Mouse (Mus musculus) CH12.LX (cell line): Measurements from ENCODE around the gene Slu7. TPM values are rescaled to one million over a fixed set of nuclear protein-coding genes. Genes with fewer than 3 reads are reported as not detected.
A peak's percentile ranks its signal among the peaks of the same experiment; 100 is the strongest.

Source experiments
- DNase-seq: peaks from one replicate; pipeline ENCODE4 v3.0.0-alpha.2; 2013; ENCODE audit errors: extremely low read depth
- H3K27ac ChIP-seq: 2 replicates; pipeline ENCODE4 v1.5.1; 2012; ENCODE audit warnings: low read depth, mild to moderate bottlenecking, control low read depth, moderate library complexity; ENCODE audit not compliant: insufficient read depth
- H3K27me3 ChIP-seq: replicated peaks from 2 replicates; pipeline ENCODE3; 2012; ENCODE audit warnings: inconsistent platforms
- H3K36me3 ChIP-seq, 2 experiments: replicated peaks in 1 of 2; 2 replicates each; pipeline versions ENCODE3 to v1.6.1; 2012; ENCODE audit warnings: inconsistent platforms in 1 of 2, low read length in 1 of 2, mild to moderate bottlenecking in 1 of 2, mixed read lengths in 1 of 2, moderate library complexity in 1 of 2; ENCODE audit not compliant: control insufficient read depth in 1 of 2, insufficient read depth in 1 of 2
- H3K4me1 ChIP-seq, 2 experiments: 2 replicates each; pipeline ENCODE4 v1.6.1; 2012; ENCODE audit warnings: inconsistent platforms in 1 of 2, moderate library complexity in 1 of 2; ENCODE audit not compliant: insufficient read depth in 2 of 2, control insufficient read depth in 1 of 2
- H3K4me2 ChIP-seq: 2 replicates; pipeline ENCODE4 v1.6.1; 2012; ENCODE audit warnings: low read depth, mild to moderate bottlenecking, control low read depth; ENCODE audit not compliant: poor library complexity, insufficient read depth, severe bottlenecking
- H3K4me3 ChIP-seq, 3 experiments: fragments of 150-350 bp in 1 of 3; sonication (generic) in 1 of 3; replicated peaks in 1 of 3; 2 replicates each; pipeline versions ENCODE3 to v1.5.1; 2011 to 2012; ENCODE audit warnings: low read depth in 2 of 3, low read length in 2 of 3, mild to moderate bottlenecking in 2 of 3, moderate library complexity in 2 of 3, control low read depth in 1 of 3, improper control_type of control experiment in 1 of 3, inconsistent platforms in 1 of 3, mixed read lengths in 1 of 3; ENCODE audit not compliant: poor library complexity in 1 of 3
- H3K79me2 ChIP-seq: replicated peaks from 2 replicates; pipeline ENCODE4 v1.6.1; 2012; ENCODE audit warnings: mild to moderate bottlenecking, moderate library complexity; ENCODE audit not compliant: control insufficient read depth, poor library complexity, insufficient read depth, severe bottlenecking; ENCODE audit errors: extremely low read depth
- H3K9ac ChIP-seq: 2 replicates; pipeline ENCODE4 v1.6.1; 2012; ENCODE audit warnings: low read depth, mild to moderate bottlenecking, control low read depth, moderate library complexity; ENCODE audit not compliant: insufficient read depth
- H3K9me3 ChIP-seq: replicated peaks from 2 replicates; pipeline ENCODE3; 2012; ENCODE audit warnings: low read length, inconsistent platforms, mixed read lengths
- BHLHE40 ChIP-seq: IDR thresholded peaks from 2 replicates; pipeline ENCODE4 v1.6.1; 2011; ENCODE audit warnings: mild to moderate bottlenecking, low read depth, low read length, improper control_type of control experiment
- CHD1 ChIP-seq: IDR thresholded peaks from 2 replicates; pipeline ENCODE4 v1.6.1; 2012; ENCODE audit warnings: low read depth, low read length, improper control_type of control experiment, inconsistent platforms
- CHD2 ChIP-seq: IDR thresholded peaks from 2 replicates; pipeline ENCODE4 v1.6.1; 2011; ENCODE audit warnings: low read length, improper control_type of control experiment
- CTCF ChIP-seq, 2 experiments: IDR thresholded peaks in 1 of 2; conservative IDR thresholded peaks in 1 of 2; 2 replicates each; pipeline ENCODE4 v1.5.1; 2011 to 2012; ENCODE audit warnings: low read depth in 2 of 2, low read length in 2 of 2, improper control_type of control experiment in 1 of 2, inconsistent platforms in 1 of 2, mild to moderate bottlenecking in 1 of 2, moderate library complexity in 1 of 2
- E2F4 ChIP-seq: IDR thresholded peaks from 2 replicates; pipeline ENCODE4 v1.6.1; 2011; ENCODE audit warnings: low read depth, low read length, improper control_type of control experiment; ENCODE audit not compliant: insufficient replicate concordance
- ELF1 ChIP-seq: IDR thresholded peaks from 2 replicates; pipeline ENCODE4 v1.6.1; 2014; ENCODE audit warnings: low read depth, mild to moderate bottlenecking, inconsistent platforms, low read length, improper control_type of control experiment
- EP300 ChIP-seq: IDR thresholded peaks from 2 replicates; pipeline ENCODE4 v1.6.1; 2011; ENCODE audit warnings: low read length, improper control_type of control experiment
- ETS1 ChIP-seq: conservative IDR thresholded peaks from 2 replicates; pipeline ENCODE4 v1.6.1; 2012; ENCODE audit warnings: low read depth, mild to moderate bottlenecking, inconsistent platforms, low read length, improper control_type of control experiment, moderate library complexity
- GABPA ChIP-seq: IDR thresholded peaks from 2 replicates; pipeline ENCODE4 v1.6.1; 2012; ENCODE audit warnings: low read depth, low read length, improper control_type of control experiment, inconsistent platforms; ENCODE audit not compliant: insufficient replicate concordance
- HCFC1 ChIP-seq: IDR thresholded peaks from 2 replicates; pipeline ENCODE4 v1.6.1; 2012; ENCODE audit warnings: low read depth, mild to moderate bottlenecking, inconsistent platforms, low read length, improper control_type of control experiment
- IRF4 ChIP-seq: IDR thresholded peaks from 2 replicates; pipeline ENCODE4 v1.6.1; 2014; ENCODE audit warnings: low read depth, mild to moderate bottlenecking, inconsistent platforms, low read length, improper control_type of control experiment
- JUN ChIP-seq: IDR thresholded peaks from 2 replicates; pipeline ENCODE4 v1.6.1; 2011; ENCODE audit warnings: low read depth, mild to moderate bottlenecking, low read length, improper control_type of control experiment, moderate library complexity; ENCODE audit not compliant: insufficient read depth
- JUND ChIP-seq: conservative IDR thresholded peaks from 2 replicates; pipeline ENCODE4 v1.6.1; 2011; ENCODE audit warnings: low read depth, low read length, improper control_type of control experiment
- KAT2A ChIP-seq: IDR thresholded peaks from 2 replicates; pipeline ENCODE4 v1.6.1; 2012; ENCODE audit warnings: low read length, improper control_type of control experiment, inconsistent platforms; ENCODE audit not compliant: insufficient replicate concordance
- MAFK ChIP-seq: IDR thresholded peaks from 2 replicates; pipeline ENCODE4 v1.6.1; 2011; ENCODE audit warnings: low read length, improper control_type of control experiment; ENCODE audit not compliant: insufficient replicate concordance
- MAX ChIP-seq: IDR thresholded peaks from 2 replicates; pipeline ENCODE4 v1.6.1; 2011; ENCODE audit warnings: low read length, improper control_type of control experiment
- MAZ ChIP-seq: IDR thresholded peaks from 2 replicates; pipeline ENCODE4 v1.6.1; 2012; ENCODE audit warnings: low read depth, mild to moderate bottlenecking, inconsistent platforms, low read length, improper control_type of control experiment, moderate library complexity
- MEF2A ChIP-seq: IDR thresholded peaks from 2 replicates; pipeline ENCODE4 v1.6.1; 2014; ENCODE audit warnings: low read depth, mild to moderate bottlenecking, inconsistent platforms, low read length, improper control_type of control experiment, borderline replicate concordance
- MXI1 ChIP-seq: IDR thresholded peaks from 2 replicates; pipeline ENCODE4 v1.6.1; 2011; ENCODE audit warnings: mild to moderate bottlenecking, low read depth, low read length, improper control_type of control experiment
- MYC ChIP-seq: IDR thresholded peaks from 2 replicates; pipeline ENCODE4 v1.6.1; 2011; ENCODE audit warnings: low read depth, mild to moderate bottlenecking, improper control_type of control experiment, low read length
- NELFE ChIP-seq: IDR thresholded peaks from 2 replicates; pipeline ENCODE4 v1.6.1; 2011; ENCODE audit warnings: low read depth, low read length, improper control_type of control experiment
- NRF1 ChIP-seq: IDR thresholded peaks from 2 replicates; pipeline ENCODE4 v1.6.1; 2014; ENCODE audit warnings: low read depth, mild to moderate bottlenecking, inconsistent platforms, low read length, improper control_type of control experiment, moderate library complexity
- PAX5 ChIP-seq: IDR thresholded peaks from 2 replicates; pipeline ENCODE4 v1.6.1; 2012; ENCODE audit warnings: low read length, inconsistent platforms, mixed read lengths
- POLR2A ChIP-seq: IDR thresholded peaks from 2 replicates; pipeline ENCODE4 v1.6.1; 2011; ENCODE audit warnings: low read depth, mild to moderate bottlenecking, improper control_type of control experiment, low read length
- POLR2AphosphoS2 ChIP-seq: IDR thresholded peaks from 2 replicates; pipeline ENCODE4 v1.6.1; 2011; ENCODE audit warnings: low read depth, low read length, improper control_type of control experiment
- RAD21 ChIP-seq: IDR thresholded peaks from 2 replicates; pipeline ENCODE4 v1.6.1; 2011; ENCODE audit warnings: low read depth, mild to moderate bottlenecking, low read length, improper control_type of control experiment, moderate library complexity
- RCOR1 ChIP-seq: conservative IDR thresholded peaks from 2 replicates; pipeline ENCODE4 v1.6.1; 2012; ENCODE audit warnings: low read depth, mild to moderate bottlenecking, inconsistent platforms, low read length, improper control_type of control experiment
- SIN3A ChIP-seq: IDR thresholded peaks from 2 replicates; pipeline ENCODE4 v1.6.1; 2012; ENCODE audit warnings: low read length, improper control_type of control experiment, inconsistent platforms
- SMC3 ChIP-seq: IDR thresholded peaks from 2 replicates; pipeline ENCODE4 v1.6.1; 2011; ENCODE audit warnings: low read depth, low read length, improper control_type of control experiment
- TBP ChIP-seq: conservative IDR thresholded peaks from 2 replicates; pipeline ENCODE4 v1.6.1; 2011; ENCODE audit warnings: low read depth, low read length, improper control_type of control experiment
- TCF12 ChIP-seq: IDR thresholded peaks from 2 replicates; pipeline ENCODE4 v1.6.1; 2014; ENCODE audit warnings: low read depth, mild to moderate bottlenecking, inconsistent platforms, low read length, improper control_type of control experiment
- UBTF ChIP-seq: IDR thresholded peaks from 2 replicates; pipeline ENCODE4 v1.6.1; 2012; ENCODE audit warnings: low read depth, mild to moderate bottlenecking, inconsistent platforms, low read length, improper control_type of control experiment, moderate library complexity
- USF1 ChIP-seq: IDR thresholded peaks from 2 replicates; pipeline ENCODE4 v1.6.1; 2014; ENCODE audit warnings: low read depth, mild to moderate bottlenecking, inconsistent platforms, low read length, improper control_type of control experiment
- USF2 ChIP-seq: conservative IDR thresholded peaks from 2 replicates; pipeline ENCODE4 v1.6.1; 2011; ENCODE audit warnings: low read depth, low read length, improper control_type of control experiment
- ZC3H11A ChIP-seq: IDR thresholded peaks from 2 replicates; pipeline ENCODE4 v1.6.1; 2012; ENCODE audit warnings: low read depth, mild to moderate bottlenecking, inconsistent platforms, low read length, improper control_type of control experiment
- ZKSCAN1 ChIP-seq: IDR thresholded peaks from 2 replicates; pipeline ENCODE4 v1.6.1; 2012; ENCODE audit warnings: low read depth, inconsistent platforms, low read length, improper control_type of control experiment, borderline replicate concordance
- ZMIZ1 ChIP-seq: IDR thresholded peaks from 2 replicates; pipeline ENCODE4 v1.6.1; 2012; ENCODE audit warnings: low read depth, mild to moderate bottlenecking, inconsistent platforms, low read length, improper control_type of control experiment
- ZNF384 ChIP-seq: IDR thresholded peaks from 2 replicates; pipeline ENCODE4 v1.6.1; 2012; ENCODE audit warnings: low read depth, low read length, improper control_type of control experiment, inconsistent platforms
- dilution Hi-C: fragments of 300-500 bp; cut with MboI; formaldehyde crosslinking; loops from 2 replicates; pipeline ENCODE4 v1.14.3; 2020; ENCODE audit warnings: low sequenced_read_pairs; ENCODE audit not compliant: extremely low pct_unique_long_range_greater_than_20kb, extremely low pct_ligation_motif_present
- in situ Hi-C: fragments of 300-500 bp; cut with MboI; formaldehyde crosslinking; loops from 3 replicates; pipeline ENCODE4 v1.14.3; 2019; ENCODE audit warnings: low sequenced_read_pairs, low pct_ligation_motif_present, low pct_unique_long_range_greater_than_20kb, mixed read lengths
- polyA plus RNA-seq: library from polyadenylated mRNA; unstranded; fragments of >175 nt; gene quantifications from 2 replicates; pipeline ENCODE4 v1.2.1, GENCODE M21; 2012; ENCODE audit warnings: low read depth; ENCODE audit not compliant: insufficient read length
- total RNA-seq, 2 experiments: library from RNA; depleted of rRNA; stranded (reverse); fragments of 300-350 nt in 1 of 2; fragments of >200 nt in 1 of 2; gene quantifications; 2 replicates each; pipeline ENCODE4 v1.2.3; 2012 to 2014

Gene Slu7
- total and polyA plus RNA-seq, 3 experiments, result 41.6 to 66.8 (median 60.3) TPM

- peak; percentile 98 for DNase-seq
Measured at GRCm38 (mm10) chr11:43385055-43385649, 48.4 kb upstream of the Slu7 start.

GRCm38 (mm10) chr11:43385716-43386115 is 47.8 kb upstream of the Slu7 start:
- peaks cover 4% of the 10 kb centered on the region for H3K9me3 ChIP-seq
- no peaks in the 10 kb centered on the region for H3K27me3 ChIP-seq
- peak overlapping the region; percentile 89 for H3K4me2 ChIP-seq
- no peak for DNase-seq
- peak overlapping the region; percentile 57 for H3K9ac ChIP-seq
- dilution Hi-C loops (no loop called here), in situ Hi-C loops (no loop called here)
- peak overlapping the region; percentile 99 for H3K27ac ChIP-seq
- H3K4me1 ChIP-seq, result peaks cover 19 to 32% of the 10 kb centered on the region in 2 experiments
- TF ChIP-seq POLR2AphosphoS2 (no peak), CHD1 (peak; percentile 59; the same call in 1 of the 2 replicates), MXI1 (0 out of 2 replicates have a peak, but pooled peaks have one; percentile 13), RCOR1 (0 out of 2 replicates have a peak, but pooled peaks have one; percentile 75), NELFE (no peak)
- TF ChIP-seq, all 38 proteins: peak for 3
- Histone ChIP-seq H3K4me3 (peak overlapping the region; percentile 44 to 87 (median 58)), H3K79me2 (peaks cover 38% of the 10 kb centered on the region), H3K36me3 (peaks cover 0 to 1% of the 10 kb centered on the region in 2 experiments)

More at GRCm38 (mm10) chr11:43385055-43385649, 48.4 kb upstream of the Slu7 start:
- Histone ChIP-seq H3K27me3 (no peaks in the 10 kb centered on the region), H3K27ac (peak overlapping the region; percentile 99), H3K4me2 (peak overlapping the region; percentile 64), H3K79me2 (peaks cover 44% of the 10 kb centered on the region), H3K9ac (peak overlapping the region; percentile 96), H3K4me3 (peak overlapping the region; percentile 65 to 87 (median 71)), H3K36me3 (peaks cover 0 to 4% of the 10 kb centered on the region in 2 experiments)
- dilution Hi-C loops, result no loop called here
- no peak for TF ChIP-seq GABPA
- no peak for TF ChIP-seq SMC3
- TF ChIP-seq TBP, result peak; percentile 96
- TF ChIP-seq E2F4, result no peak
- no peak for TF ChIP-seq KAT2A
- peak; percentile 83 for TF ChIP-seq EP300
- TF ChIP-seq USF1, result no peak
- TF ChIP-seq IRF4, result peak; percentile 86
- TF ChIP-seq NRF1, result no peak
- TF ChIP-seq RAD21, result no peak; the same call in 1 of the 2 replicates
- TF ChIP-seq JUND, result no peak
- TF ChIP-seq ZKSCAN1, result no peak
- peak; percentile 92 for TF ChIP-seq ZMIZ1
- peak; percentile 87 for TF ChIP-seq NELFE
- TF ChIP-seq UBTF, result peak; percentile 76; the same call in 1 of the 2 replicates
- TF ChIP-seq TCF12, result peak; percentile 81; the same call in 1 of the 2 replicates
- no peak for TF ChIP-seq CTCF (conservative IDR thresholded peaks at IDR 0.05 in 1 of 2, IDR thresholded peaks at IDR 0.05 in 1 of 2; ENCODE audit: low read depth in 2 of 2, low read length in 2 of 2)
- TF ChIP-seq MAZ, result no peak
- TF ChIP-seq CHD2, result peak; percentile 15; the same call in 1 of the 2 replicates
- peak; percentile 60 for TF ChIP-seq MXI1
- TF ChIP-seq POLR2A, result peak; percentile 94
- no peak; the same call in none of the 2 replicates for TF ChIP-seq SIN3A
- peak; percentile 68 for TF ChIP-seq ELF1
- TF ChIP-seq BHLHE40, result peak; percentile 91
- TF ChIP-seq CHD1, result no peak
- 0 out of 2 replicates have a peak, but pooled peaks have one; percentile 86 for TF ChIP-seq POLR2AphosphoS2
- TF ChIP-seq MAX, result peak; percentile 91
- TF ChIP-seq HCFC1, result no peak
- TF ChIP-seq MAFK, result peak; percentile 73; the same call in 1 of the 2 replicates
- TF ChIP-seq ZC3H11A, result no peak
- peak; percentile 78; the same call in 1 of the 2 replicates for TF ChIP-seq RCOR1
- TF ChIP-seq PAX5, result no peak
- TF ChIP-seq USF2, result no peak
- peak; percentile 83 for TF ChIP-seq ETS1
- TF ChIP-seq MEF2A, result peak; percentile 83
- TF ChIP-seq JUN, result no peak
- no peak for TF ChIP-seq ZNF384
- TF ChIP-seq MYC, result peak; percentile 95
- TF ChIP-seq, all 38 proteins: peak for 19
- peaks cover 4% of the 10 kb centered on the region for H3K9me3 ChIP-seq
- in situ Hi-C loops, result no loop called here
- H3K4me1 ChIP-seq, result peaks cover 19 to 33% of the 10 kb centered on the region in 2 experiments
